Mouse (Mus musculus) stomach, embryonic 15.5 days (tissue): ENCODE measurements around the gene Rundc3b. TPM values are rescaled to one million over a fixed set of nuclear protein-coding genes. Genes with fewer than 3 reads are reported as not detected.

ENCODE experiments used
- ATAC-seq: fragments of 200-750 bp; cut with Nextera tagmentation; 2 replicates; pipeline ENCODE4 v1.8.0; 2017; ENCODE audit warnings: low read depth, moderate number of reproducible peaks, moderate TSS enrichment; ENCODE audit not compliant: insufficient read depth, low FRiP score
- H3K27ac ChIP-seq: fragments of 300-500 bp; sonication (generic); 2 replicates; pipeline ENCODE4 v1.5.1; 2015; ENCODE audit warnings: mild to moderate bottlenecking, inconsistent platforms
- H3K27me3 ChIP-seq: fragments of 300-500 bp; sonication (generic); replicated peaks from 2 replicates; pipeline ENCODE4 v1.6.1; 2015; ENCODE audit warnings: inconsistent platforms
- H3K36me3 ChIP-seq: fragments of 300-500 bp; sonication (generic); 2 replicates; pipeline ENCODE4 v1.6.1; 2015; ENCODE audit warnings: inconsistent platforms
- H3K4me1 ChIP-seq: fragments of 300-500 bp; sonication (generic); 2 replicates; pipeline ENCODE4 v1.6.1; 2015; ENCODE audit warnings: inconsistent platforms
- H3K4me2 ChIP-seq: fragments of 300-500 bp; sonication (generic); 2 replicates; pipeline ENCODE4 v1.6.1; 2015; ENCODE audit warnings: mild to moderate bottlenecking, inconsistent platforms
- H3K4me3 ChIP-seq: fragments of 300-500 bp; sonication (generic); replicated peaks from 2 replicates; pipeline ENCODE4 v1.5.1; 2015; ENCODE audit warnings: inconsistent platforms
- H3K9ac ChIP-seq: fragments of 300-500 bp; sonication (generic); 2 replicates; pipeline ENCODE4 v1.6.1; 2015; ENCODE audit warnings: inconsistent platforms
- H3K9me3 ChIP-seq: fragments of 300-500 bp; sonication (generic); 2 replicates; pipeline ENCODE4 v1.6.1; 2016; ENCODE audit warnings: inconsistent platforms
- WGBS: fragments of 180-500 bp; shearing (Covaris S2); methylation state at CpG from one replicate; pipeline ENCODE4 v1.1.7; 2015; 5-methylcytosine and 5-hydroxymethylcytosine counted together
- polyA plus RNA-seq: library from polyadenylated mRNA; unstranded; fragments of >200 nt; fragmentation: Nextera tagmentation; extraction: Ambion mirVana; gene quantifications from 2 replicates; pipeline ENCODE4 v1.2.1, GENCODE M21; 2015

Gene Rundc3b
- polyA plus RNA-seq, 1 experiment from 2014 or later, result 3.1 TPM

DNA sequence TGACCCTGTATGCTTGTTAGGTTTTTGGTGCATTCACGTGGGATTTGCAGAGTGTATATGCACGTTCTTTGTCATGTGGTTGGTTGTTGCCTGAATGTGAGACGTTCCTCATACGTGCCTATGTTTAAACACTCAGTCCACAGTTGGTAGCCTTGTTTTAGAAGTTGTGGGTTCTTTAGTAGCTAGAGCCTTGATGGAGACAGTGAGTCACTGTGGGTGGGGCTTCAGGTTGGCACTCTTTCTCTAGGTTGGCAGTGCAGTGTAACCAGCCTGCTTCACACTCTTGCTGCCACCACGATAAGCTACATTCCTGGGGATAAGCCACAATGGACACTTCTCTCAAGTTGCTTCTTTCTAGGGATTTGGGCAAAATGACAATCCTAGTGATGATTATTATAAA lies 166.2 kb downstream of the Rundc3b start:
- Histone ChIP-seq H3K9ac (no peak overlapping the region), H3K36me3 (no peaks in the 10 kb centered on the region), H3K27me3 (no peaks in the 10 kb centered on the region), H3K27ac (no peak overlapping the region), H3K9me3 (no peaks in the 10 kb centered on the region), H3K4me3 (no peak overlapping the region), H3K4me1 (no peaks in the 10 kb centered on the region), H3K4me2 (no peak overlapping the region)
- ATAC-seq, result no peak
- 82% methylated on average over 5 of the region's 5 CpGs for WGBS

- ATAC-seq, result no peak
- no peak overlapping the region for H3K4me2 ChIP-seq
Measured at GRCm38 (mm10) chr5:8455565-8455964, 167.2 kb downstream of the Rundc3b start.

More at GRCm38 (mm10) chr5:8455565-8455964, 167.2 kb downstream of the Rundc3b start:
- Histone ChIP-seq H3K36me3 (no peaks in the 10 kb centered on the region), H3K9ac (no peak overlapping the region), H3K4me3 (no peak overlapping the region), H3K27me3 (no peaks in the 10 kb centered on the region), H3K9me3 (no peaks in the 10 kb centered on the region), H3K4me1 (no peaks in the 10 kb centered on the region), H3K27ac (no peak overlapping the region)

Other genes starting within 250 kb of the Rundc3b start
- 32.0 and 35.2 TPM in 2 replicates for gene Dbf4, start 200.2 kb downstream of the Rundc3b start, polyA plus RNA-seq
- 9.4 and 10.6 TPM in 2 replicates for gene Slc25a40, start 200.1 kb downstream of the Rundc3b start, polyA plus RNA-seq
- gene Abcb1a, start 37.1 kb upstream of the Rundc3b start, polyA plus RNA-seq, result 1.9 and 2.0 TPM in 2 replicates
- gene Abcb1b, start 175.2 kb upstream of the Rundc3b start, polyA plus RNA-seq, result 2.5 and 2.9 TPM in 2 replicates